Mouse (Mus musculus) MEL (cell line): ENCODE data around the gene Spp2.

ENCODE experiments used
- CTCF ChIP-seq, 3 experiments: IDR thresholded peaks in 2 of 3; conservative IDR thresholded peaks in 1 of 3; 2 replicates each; pipeline ENCODE4 v1.5.1; 2011 to 2012; ENCODE audit warnings: low read length in 3 of 3, low read depth in 2 of 3, mild to moderate bottlenecking in 2 of 3, improper control_type of control experiment in 1 of 3, inconsistent platforms in 1 of 3, mixed read lengths in 1 of 3, moderate library complexity in 1 of 3; ENCODE audit not compliant: control insufficient read depth in 1 of 3, insufficient read depth in 1 of 3, poor library complexity in 1 of 3, severe bottlenecking in 1 of 3
- EP300 ChIP-seq, 2 experiments: IDR thresholded peaks; 2 replicates each; pipeline ENCODE4 v1.6.1; 2011; ENCODE audit warnings: improper control_type of control experiment in 2 of 2, low read length in 2 of 2, low read depth in 1 of 2, mild to moderate bottlenecking in 1 of 2
- JUND ChIP-seq: IDR thresholded peaks from 2 replicates; pipeline ENCODE4 v1.6.1; 2011; ENCODE audit warnings: low read depth, mild to moderate bottlenecking, improper control_type of control experiment, low read length
- MAZ ChIP-seq: IDR thresholded peaks from 2 replicates; pipeline ENCODE4 v1.6.1; 2012; ENCODE audit warnings: low read depth, mild to moderate bottlenecking, inconsistent platforms, low read length, improper control_type of control experiment
- SIN3A ChIP-seq: IDR thresholded peaks from 2 replicates; pipeline ENCODE4 v1.6.1; 2012; ENCODE audit warnings: low read length, improper control_type of control experiment, inconsistent platforms
- TCF12 ChIP-seq: IDR thresholded peaks from 2 replicates; pipeline ENCODE4 v1.6.1; 2014; ENCODE audit warnings: low read depth, mild to moderate bottlenecking, inconsistent platforms, low read length, improper control_type of control experiment, moderate library complexity
- ZKSCAN1 ChIP-seq: IDR thresholded peaks from 2 replicates; pipeline ENCODE4 v1.6.1; 2012; ENCODE audit warnings: low read depth, mild to moderate bottlenecking, inconsistent platforms, low read length, improper control_type of control experiment, moderate library complexity

GRCm38 (mm10) chr1:88462484-88462883 is 55.7 kb downstream of the Spp2 start:
- no peak for TF ChIP-seq EP300 (IDR thresholded peaks at IDR 0.05; ENCODE audit: low read depth in 1 of 2, low read length in 2 of 2)
- TF ChIP-seq CTCF (IDR thresholded peaks at IDR 0.05 in 2 of 3, conservative IDR thresholded peaks at IDR 0.05 in 1 of 3; ENCODE audit: control insufficient read depth in 1 of 3, insufficient read depth in 1 of 3, low read depth in 2 of 3, low read length in 3 of 3, poor library complexity in 1 of 3, severe bottlenecking in 1 of 3), result no peak
- TF ChIP-seq MAZ, result no peak
- TF ChIP-seq ZKSCAN1, result no peak
- TF ChIP-seq TCF12, result no peak
- TF ChIP-seq JUND, result no peak
- no peak for TF ChIP-seq SIN3A
